Comparison of ENCODE assay signal across 33 mouse cellular contexts in genomic region chr7:99263509-99263908, GRCm38 (mm10). TPM values are rescaled to one million over a fixed set of nuclear protein-coding genes. Genes with fewer than 3 reads are reported as not detected.
"Had no signal": no experiment of that assay in that cellular context is flagged by ENCODE, and none has a peak within 500 bp of the region (broad histone marks: within the 10 kb centered on the region; RNA-seq: fewer than 3 reads in every experiment).

No protein-coding gene starts in this region.

- H3K36me3 ChIP-seq: heart, embryonic 10.5 days; heart, embryonic 12.5 days; hindbrain, embryonic 13.5 days; hindbrain, embryonic 15.5 days; kidney, embryonic 15.5 days; limb, embryonic 13.5 days; limb, embryonic 15.5 days had no signal

- H3K27me3 ChIP-seq: hindbrain, embryonic 13.5 days; hindbrain, embryonic 15.5 days had no signal

- H3K4me2 ChIP-seq: heart, embryonic 12.5 days; hindbrain, embryonic 13.5 days; hindbrain, embryonic 15.5 days; kidney, embryonic 15.5 days; limb, embryonic 13.5 days; limb, embryonic 15.5 days had no signal

- H3K9me3 ChIP-seq: heart, embryonic 10.5 days; heart, embryonic 12.5 days; hindbrain, embryonic 13.5 days; hindbrain, embryonic 15.5 days; kidney, embryonic 15.5 days; limb, embryonic 15.5 days had no signal

- H3K4me3 ChIP-seq: heart, embryonic 10.5 days; heart, embryonic 12.5 days; hindbrain, embryonic 13.5 days; hindbrain, embryonic 15.5 days; kidney, embryonic 15.5 days; limb, embryonic 13.5 days; limb, embryonic 15.5 days had no signal

- H3K27ac ChIP-seq: heart, embryonic 10.5 days; hindbrain, embryonic 13.5 days; hindbrain, embryonic 15.5 days; hindbrain, postnatal 0 days; kidney, embryonic 15.5 days; kidney, postnatal 0 days; limb, embryonic 13.5 days; limb, embryonic 15.5 days had no signal

- ATAC-seq: hindbrain, postnatal 0 days; intestine, embryonic 16.5 days had no signal

- H3K9ac ChIP-seq: heart, embryonic 12.5 days; hindbrain, embryonic 13.5 days; hindbrain, embryonic 15.5 days; kidney, embryonic 15.5 days; limb, embryonic 13.5 days; limb, embryonic 15.5 days had no signal

- DNase-seq: gastrocnemius, postnatal 14 days; gastrocnemius, postnatal 36 days; heart, adult 18-20 months; heart, postnatal 10 days; heart, postnatal 4 days; kidney, adult 11 months; kidney, adult 2 months; kidney, adult 9 months; kidney, postnatal 14 days; kidney, postnatal 36 days; layer of hippocampus, adult 9-11 months; layer of hippocampus, postnatal 36 days; left cerebral cortex, postnatal 4 days had no signal

RNA-seq across cellular contexts. Expression of gene Map6, which starts 3.7 kb away (rescaled TPM):
- total RNA-seq: liver, adult 2 months had no signal

RNA-seq across cellular contexts. Expression of gene Mogat2, which starts 25.1 kb away (rescaled TPM):
- total RNA-seq: gastrocnemius, adult 8-10 months; gastrocnemius, postnatal 36 days; heart, adult 18-20 months; heart, adult 8-10 months; heart, postnatal 10 days; heart, postnatal 25 days; heart, postnatal 4 days; layer of hippocampus, adult 18-20 months; layer of hippocampus, adult 8-10 months; layer of hippocampus, postnatal 14 days; layer of hippocampus, postnatal 36 days; left cerebral cortex, adult 18-20 months; left cerebral cortex, adult 8-10 months; left cerebral cortex, postnatal 25 days had no signal
